Mouse (Mus musculus): Measurements from ENCODE around the gene Pycr1. TPM values are rescaled to one million over a fixed set of nuclear protein-coding genes. Genes with fewer than 3 reads are reported as not detected.
A peak's percentile ranks its signal among the peaks of the same experiment; 100 is the strongest.

The Pycr1 gene
- total RNA-seq, 2 experiments from 2014 or later, result 2.3 TPM; not detected in 1

DNA sequence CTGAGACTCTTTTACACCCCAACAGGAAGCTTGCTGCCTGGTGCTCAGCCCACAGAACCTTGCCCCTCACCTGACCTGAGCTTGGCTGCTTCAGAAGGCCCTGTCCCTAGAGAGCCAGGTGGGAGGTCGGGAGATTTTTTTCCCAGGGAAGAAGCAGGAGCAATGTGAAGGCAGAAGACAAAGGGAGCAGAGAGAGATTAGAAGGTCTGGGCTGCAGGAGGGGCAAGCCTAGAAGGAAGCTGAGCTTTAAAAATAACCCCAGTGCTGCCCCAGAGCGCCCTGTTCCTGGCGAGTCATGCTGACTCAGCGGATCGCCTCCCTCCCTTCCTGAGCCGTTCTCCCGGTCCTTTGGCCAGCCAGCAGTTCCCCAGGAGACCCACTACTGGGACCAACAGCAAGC is 13.7 kb downstream of the Pycr1 start:
- peak; percentile 35 for ATAC-seq (replicated peaks; ENCODE audit: low FRiP score, poor library complexity, severe bottlenecking)

DNA sequence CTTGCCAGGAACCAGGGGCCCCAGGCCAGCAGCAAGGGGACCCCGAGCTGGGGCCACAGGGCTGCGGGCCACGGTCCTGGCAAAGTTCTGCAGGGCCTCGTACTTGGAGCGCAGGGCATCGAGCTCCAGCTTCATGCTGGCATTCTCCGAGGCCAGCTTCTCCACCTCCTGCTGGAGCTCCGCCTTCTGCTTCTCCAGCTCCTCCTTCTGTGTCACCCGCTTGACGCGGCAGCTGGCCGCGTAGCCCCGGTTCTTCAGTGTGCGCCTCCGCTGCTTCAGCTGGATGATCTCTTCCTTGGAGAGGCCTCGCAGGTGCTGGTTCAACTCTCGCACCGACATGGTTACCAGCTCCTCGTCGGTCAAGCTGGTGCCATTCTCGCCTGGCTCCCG is 14.2 kb downstream of the Pycr1 start:
- peak; percentile 54 for ATAC-seq (replicated peaks; ENCODE audit: low FRiP score, poor library complexity, severe bottlenecking)

DNA sequence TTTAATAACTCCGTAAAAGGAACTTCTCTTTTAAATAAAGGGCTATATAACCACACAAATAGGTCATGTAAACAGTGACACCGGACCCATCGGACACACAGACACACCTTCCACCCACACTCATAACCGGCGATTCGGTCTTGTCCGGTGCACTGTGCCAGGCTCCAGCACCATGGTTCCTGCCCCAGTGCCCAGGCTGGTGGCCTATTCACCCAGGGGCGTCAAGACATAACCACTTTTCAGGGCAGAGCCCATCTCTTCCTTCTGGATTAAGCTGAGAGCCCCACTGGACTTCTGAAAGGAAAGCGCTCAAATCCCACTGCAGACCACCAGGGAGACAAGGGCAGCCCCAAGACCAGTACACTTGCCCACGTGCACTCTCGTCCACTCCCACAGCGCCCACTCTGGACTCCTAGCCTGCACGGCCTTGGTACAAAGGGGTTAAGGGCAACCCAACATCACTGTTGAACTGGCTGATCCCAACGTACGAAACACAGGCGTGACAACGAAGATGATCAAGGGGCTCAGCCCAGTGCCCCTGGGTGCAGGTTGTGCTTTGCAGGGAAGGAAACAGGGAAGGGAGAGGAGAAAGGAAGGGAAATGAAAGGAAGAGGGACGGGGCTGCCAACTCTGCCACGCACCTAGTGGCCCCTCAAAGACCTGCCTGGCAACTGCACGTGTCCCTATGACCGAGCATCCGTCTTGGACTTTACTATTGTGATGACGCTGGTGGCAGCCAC is 14.8 kb downstream of the Pycr1 start:
- no peak for ATAC-seq (replicated peaks; ENCODE audit: low FRiP score, poor library complexity, severe bottlenecking)

DNA sequence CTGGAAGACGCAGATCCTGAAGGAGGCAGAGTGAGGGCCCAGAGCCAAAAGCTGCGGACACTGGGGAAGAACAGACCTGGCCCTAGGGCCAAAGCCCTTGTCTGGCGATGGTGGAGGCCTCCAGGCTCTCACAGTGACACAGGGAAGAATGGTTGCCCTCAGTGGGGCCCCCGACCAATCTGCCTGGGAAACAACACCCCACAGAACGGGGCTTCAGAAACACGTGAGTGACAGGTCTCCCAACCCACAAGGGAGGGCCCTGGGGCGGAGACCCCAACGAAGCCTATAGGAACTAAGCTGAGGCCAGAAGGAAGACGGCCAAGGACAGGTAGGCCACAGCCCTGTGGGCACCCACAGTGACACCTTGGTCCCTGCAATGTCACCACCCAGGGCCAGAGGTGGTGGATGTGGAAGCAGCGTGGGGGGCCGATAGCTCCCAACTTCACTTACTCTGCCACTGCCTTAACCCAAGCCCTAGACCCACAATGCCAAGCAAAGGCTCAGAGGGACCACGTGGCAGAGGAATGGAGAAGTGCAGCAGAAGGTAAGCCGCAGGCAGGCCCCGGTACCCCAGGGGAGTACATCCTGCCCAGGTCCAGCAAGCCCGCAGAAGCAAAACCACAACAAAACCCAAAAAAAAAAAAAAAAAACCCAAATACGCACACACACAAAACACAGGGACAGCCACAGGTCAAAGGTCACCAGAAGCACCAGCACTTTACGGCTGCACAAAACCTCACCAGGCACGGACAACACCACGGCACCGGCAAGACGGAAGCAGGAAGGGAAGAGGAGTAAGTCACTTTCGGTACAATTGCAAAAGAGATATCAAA is 15.9 kb downstream of the Pycr1 start:
- no peak for ATAC-seq (replicated peaks; ENCODE audit: low FRiP score, poor library complexity, severe bottlenecking)

DNA sequence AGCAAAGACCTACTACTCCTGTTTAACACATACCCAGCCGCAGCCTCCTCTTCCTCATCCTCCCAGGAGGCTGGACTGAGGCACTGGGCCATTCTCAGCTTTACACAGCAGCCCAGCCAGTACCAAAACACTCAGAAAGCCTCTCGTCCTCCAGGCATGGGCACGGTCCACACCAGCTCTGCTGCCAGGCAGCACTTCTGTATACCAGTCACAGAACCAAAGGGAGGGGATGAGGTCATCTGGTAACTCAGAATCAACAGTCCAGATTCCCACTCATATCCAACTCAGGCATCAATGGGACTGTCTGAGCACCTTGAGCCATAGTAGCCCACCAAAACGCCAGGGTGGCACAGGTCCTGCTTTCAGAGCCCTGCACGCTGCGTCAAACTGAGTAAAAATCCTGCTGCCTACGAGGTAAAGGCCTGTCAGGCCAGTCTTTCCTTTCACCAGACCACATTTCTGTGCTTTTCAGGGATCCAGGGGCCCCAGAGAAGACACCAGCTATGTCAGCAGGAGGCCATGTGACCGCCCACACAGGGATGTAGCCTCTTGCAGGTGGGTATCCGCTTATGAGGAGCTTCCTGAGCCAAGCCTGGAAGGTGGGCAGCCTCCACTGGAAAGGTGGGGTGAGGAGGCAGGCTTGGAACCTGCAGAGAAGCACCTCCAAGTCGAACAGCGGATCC is 16.6 kb downstream of the Pycr1 start:
- ATAC-seq (replicated peaks; ENCODE audit: low FRiP score, poor library complexity, severe bottlenecking), result no peak

DNA sequence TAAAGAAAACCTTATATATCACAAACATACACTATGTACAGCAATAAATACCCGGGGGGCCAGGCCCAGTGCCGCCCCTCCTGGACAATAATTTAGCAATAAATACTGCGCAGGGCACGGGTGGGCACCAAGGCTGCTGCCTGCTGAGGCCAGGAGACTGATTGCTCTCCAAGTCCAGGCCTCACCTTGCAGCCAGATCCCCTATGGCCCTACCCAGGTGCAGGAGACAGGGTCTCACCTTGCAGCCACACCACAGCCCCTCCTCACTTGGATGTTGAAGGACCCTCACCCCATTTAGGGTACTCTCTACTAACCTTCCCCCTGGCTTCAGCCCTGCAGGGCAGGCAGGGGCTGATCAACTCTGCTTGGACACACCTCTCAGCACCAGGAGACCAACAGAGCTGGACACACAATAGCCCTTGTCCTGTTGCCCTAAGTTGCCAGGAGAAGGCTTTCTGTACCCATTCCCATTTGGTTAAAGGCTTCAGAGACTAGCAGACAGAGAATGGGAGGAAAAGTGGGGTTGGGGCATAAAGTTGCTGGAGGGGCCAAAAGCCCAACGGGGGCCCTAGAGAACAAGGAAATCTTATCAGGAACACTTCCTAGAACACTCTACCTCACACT is 18.3 kb downstream of the Pycr1 start, which contains the start of gene Sirt7:
TSS of gene Sirt7 (minus strand) at position 89 of the 624 bp plus-strand sequence.
- no peak for ATAC-seq (replicated peaks; ENCODE audit: low FRiP score, poor library complexity, severe bottlenecking)

DNA sequence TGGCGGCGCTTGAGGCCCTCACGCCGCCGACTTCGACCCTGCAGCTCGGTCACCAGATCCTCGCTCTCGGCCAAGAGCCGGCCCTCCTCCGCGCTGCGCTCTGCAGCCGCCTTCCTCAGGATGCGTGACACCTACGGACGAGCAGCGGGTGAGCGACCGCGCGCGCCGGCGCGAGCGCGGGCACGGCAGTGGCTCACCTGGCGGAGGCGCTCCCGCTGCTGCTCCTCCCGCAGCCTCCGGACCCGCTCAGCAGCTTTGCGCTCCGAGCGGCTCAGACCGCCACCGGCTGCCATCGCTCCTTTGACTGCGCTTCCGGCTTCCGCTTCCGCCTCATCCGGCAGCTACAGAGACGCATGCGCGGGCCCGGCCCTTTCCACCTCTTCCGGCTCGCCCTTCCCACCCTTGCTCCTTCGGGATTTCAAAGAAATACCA is 18.9 kb downstream of the Pycr1 start:
- ATAC-seq (replicated peaks; ENCODE audit: low FRiP score, poor library complexity, severe bottlenecking), result peak; percentile 65

DNA sequence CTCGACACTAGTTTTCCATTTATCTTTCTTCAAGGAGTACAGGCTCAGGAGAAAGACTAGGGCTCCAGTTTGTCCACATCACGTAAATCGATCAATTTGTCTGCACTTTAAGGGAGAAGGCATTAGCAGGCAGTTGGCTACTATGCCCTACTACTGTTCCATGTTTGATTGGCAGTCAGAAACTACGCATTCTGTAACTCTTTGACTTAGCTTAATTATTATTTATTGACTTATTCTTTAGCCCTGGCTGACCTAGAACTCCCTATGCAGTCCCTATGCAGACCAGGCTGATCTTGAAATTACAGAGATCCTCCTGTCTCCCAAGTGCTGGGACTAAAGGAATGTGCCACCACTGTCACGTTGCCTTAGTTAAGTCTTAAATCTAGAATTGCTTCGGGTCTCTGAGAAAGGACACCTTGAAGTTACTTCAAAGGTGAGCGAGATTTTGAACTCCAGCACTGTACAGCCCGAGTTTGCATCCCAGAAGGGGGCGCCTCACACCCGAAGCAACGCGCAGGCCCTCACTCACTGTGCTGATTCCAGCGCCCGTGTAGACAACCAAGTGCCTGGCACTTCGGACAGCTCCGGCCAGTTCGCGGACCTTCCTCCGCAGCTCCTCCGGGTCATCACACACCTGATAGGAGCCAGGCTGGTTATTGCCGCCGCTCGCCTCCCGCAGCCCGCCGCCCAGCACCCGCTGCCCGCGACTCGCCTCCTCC is 19.4 kb downstream of the Pycr1 start:
- ATAC-seq (replicated peaks; ENCODE audit: low FRiP score, poor library complexity, severe bottlenecking), result peak; percentile 60

DNA sequence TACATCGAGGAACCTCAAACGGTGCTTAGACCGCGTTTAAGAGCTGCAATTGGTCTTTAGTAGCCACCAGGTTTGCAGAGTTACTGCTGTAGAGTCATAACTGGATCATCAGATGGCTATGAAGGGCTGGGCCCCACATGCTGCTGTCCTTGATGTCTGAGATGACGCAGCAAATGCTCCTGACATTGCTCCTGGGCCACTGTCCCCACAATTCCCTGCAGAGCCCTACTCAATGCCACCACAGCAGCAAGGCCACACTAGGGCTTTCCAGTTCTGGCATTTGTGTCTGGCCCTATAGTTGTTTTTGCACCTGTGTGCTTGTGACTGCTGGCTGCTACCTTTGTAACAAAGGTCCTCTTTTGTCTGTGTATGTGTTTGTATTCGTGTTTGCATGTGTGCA is 20.8 kb downstream of the Pycr1 start:
- no peak for ATAC-seq (replicated peaks; ENCODE audit: low FRiP score, poor library complexity, severe bottlenecking)

DNA sequence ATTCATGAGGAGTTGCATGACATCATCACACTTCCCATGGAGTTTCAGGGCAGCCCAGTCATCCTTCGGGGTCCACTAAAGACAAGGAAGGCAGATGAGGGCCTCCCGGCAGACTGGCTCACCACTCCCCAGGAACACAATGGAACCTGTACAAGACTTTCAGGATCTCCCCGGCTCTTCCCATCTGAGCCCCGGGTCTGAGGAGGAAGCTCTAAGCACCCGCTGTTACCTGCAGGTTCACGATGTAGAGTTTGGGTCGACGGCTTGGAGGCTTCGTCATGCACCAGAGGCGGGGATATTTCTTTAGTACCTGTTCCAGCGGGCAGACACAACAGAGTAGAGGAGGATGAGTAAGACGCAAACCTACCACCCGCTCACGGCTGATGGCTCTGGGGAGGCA is 23.4 kb downstream of the Pycr1 start:
- ATAC-seq (replicated peaks; ENCODE audit: low FRiP score, poor library complexity, severe bottlenecking), result no peak

DNA sequence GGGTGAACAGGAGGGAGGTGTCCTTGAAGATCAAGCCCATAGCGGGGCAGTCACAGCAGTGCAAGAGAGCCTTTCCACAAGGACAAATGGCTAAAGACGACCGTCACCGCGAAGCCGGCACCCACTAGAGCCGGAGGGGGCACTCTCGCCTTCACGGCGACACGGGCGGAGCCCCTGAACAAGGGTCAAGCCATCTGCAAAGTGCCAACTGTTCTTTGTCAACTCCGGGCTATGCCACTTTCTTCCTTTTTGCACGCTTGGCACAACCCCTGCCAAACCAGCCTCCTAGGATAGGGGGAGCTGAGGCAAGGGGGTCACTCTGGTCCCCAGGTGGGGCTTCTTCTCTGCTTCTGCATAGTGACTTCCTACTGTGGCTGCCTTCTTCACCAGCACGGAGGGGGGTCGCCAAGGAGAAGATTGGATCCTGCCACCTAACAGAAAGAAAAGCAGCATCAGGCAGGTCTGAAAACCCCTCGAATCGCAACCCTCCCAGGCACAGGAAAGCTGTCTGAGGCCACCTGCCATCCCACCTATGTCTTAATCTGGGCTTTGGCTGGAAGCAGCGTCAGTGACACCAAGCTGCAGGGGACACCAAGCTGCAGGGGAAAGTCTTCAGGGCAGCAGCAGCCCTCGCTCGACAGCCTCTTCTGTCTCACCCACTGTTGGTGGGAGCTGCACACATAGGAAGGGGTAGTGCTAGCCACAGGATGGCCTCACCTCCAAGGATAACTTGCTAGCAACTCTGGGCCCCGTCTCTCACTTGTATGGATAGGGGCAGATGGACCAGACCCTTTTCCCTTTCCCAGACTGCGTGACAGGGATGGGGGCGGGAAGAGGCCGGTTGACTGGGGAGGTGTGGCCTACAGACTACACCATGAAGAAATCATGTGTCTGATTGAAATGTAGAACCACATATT is 24.7 kb downstream of the Pycr1 start:
- no peak for ATAC-seq (replicated peaks; ENCODE audit: low FRiP score, poor library complexity, severe bottlenecking)

DNA sequence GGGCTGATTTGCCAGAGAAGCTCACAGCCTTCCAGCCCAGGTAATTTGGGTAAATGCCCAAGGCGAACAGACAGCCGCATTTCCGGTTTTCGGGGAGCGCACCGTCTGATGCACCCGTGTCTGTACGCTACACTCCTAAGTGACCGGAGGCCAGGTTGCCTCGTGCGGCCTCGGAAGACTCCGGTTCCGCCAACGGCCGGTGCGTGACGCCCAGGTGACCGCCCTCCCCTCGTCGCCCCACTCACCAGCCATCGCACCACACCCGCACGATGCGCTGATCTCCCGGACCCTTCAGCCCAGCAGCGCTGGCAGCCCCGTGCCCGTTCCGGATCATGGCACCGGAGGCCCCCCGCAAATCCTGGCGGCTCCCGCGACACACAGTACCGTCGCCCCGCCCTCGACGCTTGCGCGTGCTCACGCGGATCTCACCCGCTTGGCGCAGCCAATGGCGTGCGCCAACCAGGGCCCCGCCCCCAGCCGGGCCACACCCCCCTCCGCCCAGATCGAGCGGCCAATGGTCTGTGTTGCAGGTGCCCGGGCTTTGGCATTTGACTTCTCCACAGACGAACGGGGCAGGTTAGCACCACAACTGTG is 26.0 kb downstream of the Pycr1 start, which contains the start of gene Pcyt2:
TSS of gene Pcyt2 (minus strand) at position 418 of the 594 bp plus-strand sequence.
- peak; percentile 93 for ATAC-seq (replicated peaks; ENCODE audit: low FRiP score, poor library complexity, severe bottlenecking)

DNA sequence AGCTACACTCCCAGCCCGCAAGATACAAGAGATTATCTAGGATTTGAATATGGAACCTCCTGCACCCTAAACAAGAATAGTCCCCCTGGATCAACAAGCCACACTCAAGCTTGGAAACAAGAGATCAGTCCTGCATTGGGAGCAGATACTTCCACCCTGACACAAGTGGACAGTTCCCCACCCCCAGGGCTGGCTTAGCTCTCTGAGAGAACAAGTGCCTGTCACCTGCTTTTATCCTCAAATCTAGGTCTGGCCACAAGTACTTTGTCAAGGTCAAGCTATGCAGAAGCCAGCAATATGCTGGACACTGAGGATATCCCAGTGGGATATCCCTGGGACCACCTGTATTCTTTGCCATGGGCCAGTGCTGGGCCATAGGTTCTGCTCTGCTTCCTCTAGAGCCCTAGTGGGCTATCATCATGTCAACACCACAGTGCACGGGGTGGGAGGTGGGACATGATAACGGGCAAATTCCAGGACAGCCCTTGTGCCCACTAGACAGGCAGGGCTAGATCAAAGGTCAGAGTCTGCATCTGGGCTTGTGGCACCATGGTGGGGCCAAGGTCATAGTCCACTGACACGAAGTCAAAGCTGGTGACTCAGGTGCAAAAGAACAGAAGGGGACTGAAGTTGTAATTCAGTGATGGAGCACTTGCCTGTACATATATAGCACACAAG is 26.8 kb downstream of the Pycr1 start:
- ATAC-seq (replicated peaks; ENCODE audit: low FRiP score, poor library complexity, severe bottlenecking), result peak; percentile 10; the same call in 1 of the 2 replicates

DNA sequence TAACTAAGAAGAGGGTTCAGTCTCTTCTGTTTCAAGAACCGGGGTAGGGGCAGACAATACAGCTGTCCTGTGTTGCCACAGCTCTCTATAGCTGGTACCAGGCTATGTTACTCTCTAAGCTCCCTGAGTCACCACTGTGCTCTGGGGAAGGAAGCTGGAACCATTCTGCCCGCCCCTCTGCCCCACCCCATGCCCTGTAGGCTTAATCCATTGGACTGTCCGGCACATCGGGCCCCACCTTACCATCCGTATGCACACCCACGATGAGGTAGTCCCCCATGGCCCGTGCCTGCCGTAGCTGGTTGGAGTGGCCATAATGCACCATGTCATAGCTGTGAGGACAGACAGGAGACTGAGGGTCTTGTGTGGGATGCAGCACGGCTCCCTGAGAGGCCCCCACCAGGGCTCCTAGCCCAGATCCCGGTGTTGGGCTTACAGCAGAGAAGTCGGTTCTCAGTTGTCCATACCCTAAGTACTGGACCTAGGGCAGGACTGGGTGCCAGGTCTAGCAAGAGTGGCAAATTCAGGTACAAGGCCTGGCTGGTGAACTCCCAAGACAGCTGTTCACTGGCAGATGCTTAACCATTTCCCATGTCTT is 27.9 kb downstream of the Pycr1 start:
- ATAC-seq (replicated peaks; ENCODE audit: low FRiP score, poor library complexity, severe bottlenecking), result no peak

DNA sequence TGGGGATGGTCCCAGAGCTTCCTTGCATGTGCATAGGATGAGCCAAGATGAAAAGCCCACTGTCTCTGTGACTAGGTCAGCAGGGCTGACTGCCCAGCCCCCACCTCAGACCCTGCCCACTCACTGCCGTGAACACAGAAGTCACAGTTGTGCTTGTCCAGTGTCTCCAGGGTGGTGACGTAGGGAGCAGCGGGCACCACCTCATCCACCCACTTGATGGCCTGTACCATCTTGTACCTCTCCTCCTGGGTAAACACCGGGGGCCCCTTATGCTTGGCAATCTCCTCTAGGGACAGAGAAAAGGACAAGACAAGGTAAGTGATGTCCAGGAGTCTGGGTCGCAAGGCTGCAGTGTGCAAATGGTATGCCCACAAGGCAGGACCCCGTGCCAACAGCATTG is 28.4 kb downstream of the Pycr1 start:
- ATAC-seq (replicated peaks; ENCODE audit: low FRiP score, poor library complexity, severe bottlenecking), result no peak

DNA sequence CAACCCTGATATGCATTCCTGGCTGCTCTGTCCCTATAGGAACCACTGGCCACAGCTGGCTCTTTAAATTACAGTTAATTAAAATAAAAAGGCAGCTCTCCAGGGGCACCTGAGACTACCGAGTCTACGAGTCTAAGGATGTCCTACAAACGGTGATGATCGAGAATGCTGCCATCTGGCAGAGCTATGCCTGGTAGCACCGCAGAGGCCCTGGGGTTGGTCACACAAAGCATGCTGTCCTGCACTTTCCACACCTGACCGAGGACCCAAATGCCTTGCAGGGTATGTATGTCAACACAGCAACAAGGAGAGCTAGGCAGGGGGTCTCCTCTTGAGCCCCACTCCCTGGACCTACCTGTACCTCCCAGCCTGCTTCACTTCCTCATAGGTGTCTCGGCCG is 29.6 kb downstream of the Pycr1 start:
- ATAC-seq (replicated peaks; ENCODE audit: low FRiP score, poor library complexity, severe bottlenecking), result no peak

DNA sequence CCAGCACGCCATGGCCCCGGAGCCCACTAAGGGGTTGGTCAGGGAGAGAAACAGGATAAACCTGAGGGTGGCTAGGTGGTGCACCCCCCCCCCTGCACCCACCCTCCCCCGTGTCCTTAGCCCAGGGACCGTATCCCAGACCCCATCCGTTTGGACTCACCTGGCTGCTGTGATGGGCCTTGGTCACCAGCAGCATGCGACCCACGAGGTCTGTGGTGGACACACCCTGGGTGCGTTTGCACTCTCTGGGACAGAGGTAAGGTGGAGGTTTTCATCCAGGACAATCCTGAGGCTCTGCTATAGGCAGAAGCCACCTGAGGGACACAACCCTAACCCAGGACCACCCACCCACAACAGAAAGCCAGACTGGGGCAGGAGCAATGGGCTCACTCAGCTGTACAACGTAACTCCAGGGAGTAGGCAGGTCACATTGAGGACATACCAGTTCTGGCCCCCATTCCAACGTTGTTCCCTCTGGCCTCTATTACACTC is 30.0 kb downstream of the Pycr1 start:
- no peak for ATAC-seq (replicated peaks; ENCODE audit: low FRiP score, poor library complexity, severe bottlenecking)

All from erythroblast, adult 5-6 weeks (primary cell).